Comparison of ENCODE assay signal across 19 mouse cellular contexts in the genomic region with DNA sequence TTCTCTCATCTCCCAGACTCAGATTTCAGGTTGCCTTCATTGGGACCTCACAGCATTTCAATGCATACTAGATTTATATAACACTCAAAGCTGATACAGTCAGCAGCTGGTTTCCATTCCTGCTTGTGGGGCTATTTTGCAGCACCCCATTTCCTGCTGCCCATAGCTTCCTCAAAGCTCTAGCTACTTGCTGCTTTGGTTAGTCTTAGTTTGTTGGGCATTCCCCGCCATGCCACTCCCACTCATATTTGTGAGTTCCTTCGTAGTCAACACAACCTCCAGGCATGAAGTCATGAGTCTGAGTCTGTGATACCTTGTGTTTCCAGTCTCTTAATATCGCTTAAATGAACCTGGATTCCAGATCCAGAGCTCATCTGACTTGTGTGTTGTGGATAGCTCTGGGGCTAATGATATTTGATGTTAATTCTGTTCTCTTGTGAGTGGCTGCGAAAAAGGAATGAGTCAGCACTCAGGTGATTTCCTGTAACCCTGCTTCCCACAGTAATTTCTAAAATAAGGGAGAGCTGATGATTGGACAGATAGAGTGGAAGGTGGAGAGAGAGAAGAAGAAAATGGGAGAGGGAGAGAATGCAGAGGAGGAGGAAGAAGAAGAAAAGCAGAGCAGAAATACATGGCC. TPM values are rescaled to one million over a fixed set of nuclear protein-coding genes. Genes with fewer than 3 reads are reported as not detected.
A peak's percentile ranks its signal among the peaks of the same experiment; 100 is the strongest.
DNase-seq lines count a peak whose midpoint lies in the region; ATAC-seq lines count a peak whose summit lies in the region.
"Had no signal": no experiment of that assay in that cellular context is flagged by ENCODE, and none has a peak within 500 bp of the region (broad histone marks: within the 10 kb centered on the region; RNA-seq: fewer than 3 reads in every experiment).

No protein-coding gene starts in this region.

- H3K4me1 ChIP-seq in brown adipose tissue, adult 24 weeks (ENCODE audit: control insufficient read depth, insufficient read depth, insufficient read length, low read length), result no peaks in the 10 kb centered on the region
- H3K4me1 ChIP-seq: forebrain, embryonic 10.5 days; hindbrain, embryonic 15.5 days; liver, embryonic 12.5 days had no signal

- ATAC-seq in megakaryocyte progenitor cell, adult 5-6 weeks (replicated peaks; ENCODE audit: poor library complexity), result peak; percentile 76
- ATAC-seq in frontal cortex, adult (ENCODE audit: low TSS enrichment), result no peak
- no peak for ATAC-seq in erythroblast, adult 5-6 weeks (replicated peaks; ENCODE audit: low FRiP score, poor library complexity, severe bottlenecking)
- ATAC-seq: liver, embryonic 12.5 days; midbrain, embryonic 16.5 days had no signal

- 0 out of 2 replicates have a peak overlapping the region, but pooled peaks have one; percentile 53 for H3K27ac ChIP-seq in brown adipose tissue, adult 24 weeks (replicated peaks; ENCODE audit: low read depth, low read length)
- H3K27ac ChIP-seq: forebrain, embryonic 10.5 days; hindbrain, embryonic 15.5 days; liver, embryonic 12.5 days had no signal

- no peak overlapping the region for H3K4me3 ChIP-seq in brown adipose tissue, adult 24 weeks (ENCODE audit: insufficient read depth, low read depth, low read length)
- H3K4me3 ChIP-seq: forebrain, embryonic 10.5 days; hindbrain, embryonic 15.5 days; liver, embryonic 12.5 days; megakaryocyte, embryonic 14.5 days had no signal

- DNase-seq in spleen, postnatal 36 days (ENCODE audit: low spot score in 2 of 2), result peak; percentile 45 to 47
- no peak for DNase-seq in spleen, postnatal 4 days (ENCODE audit: low spot score in 2 of 2)
- DNase-seq in kidney, postnatal 25 days, result no peak
- DNase-seq: adrenal gland, postnatal 36 days; cerebellum, adult 9-11 months; gastrocnemius, postnatal 10 days; kidney, adult 18-20 months; kidney, postnatal 14 days; lung, embryonic 14.5 days; thymus, adult 2 months had no signal

RNA-seq across cellular contexts. Expression of gene Stard3nl, which starts 22.4 kb away (rescaled TPM):
- polyA plus RNA-seq in brown adipose tissue, adult 24 weeks (2012; ENCODE audit: insufficient read depth, insufficient read length, missing spikeins), result 17.2 and 23.4 TPM in 2 replicates
- 24.9 and 37.3 TPM in 2 replicates for total RNA-seq in megakaryocyte progenitor cell, adult 5-6 weeks (2015)
- total RNA-seq in megakaryocyte progenitor cell, adult 5-6 weeks (2017), result 20.0 and 25.9 TPM in 2 replicates
- 8.6 and 13.0 TPM in 2 replicates for total RNA-seq in erythroblast, adult 5-6 weeks (2015; ENCODE audit: low replicate concordance)
- total RNA-seq in erythroblast, adult 5-6 weeks (2017; ENCODE audit: low replicate concordance), result 7.9 and 13.0 TPM in 2 replicates

Comparison
In these comparisons a context has a peak if more than half of its experiments do, and no peak if none do; other contexts are left out.
1. DNase-seq: peak in spleen, postnatal 36 days (2 of 2); none in spleen, postnatal 4 days (0 of 2) and kidney, postnatal 25 days (0 of 2).